Mouse (Mus musculus) thymus, postnatal 0 days (tissue): Measurements from ENCODE around the gene Ndufs4. TPM values are rescaled to one million over a fixed set of nuclear protein-coding genes. Genes with fewer than 3 reads are reported as not detected.
"Not testable (repeated sequence)": the region's sequence is repeated elsewhere in the genome, so short reads cannot be mapped to it uniquely, and the experiment has no call there.

Experiments
- DNase-seq: peaks from one replicate; pipeline ENCODE4 v3.0.0-alpha.2; 2015; ENCODE audit warnings: low spot score
- polyA plus RNA-seq: library from polyadenylated mRNA; unstranded; fragments of >200 nt; fragmentation: Nextera tagmentation; extraction: Ambion mirVana; gene quantifications from 2 replicates; pipeline ENCODE4 v1.2.1, GENCODE M21; 2015

Gene Ndufs4
- polyA plus RNA-seq, 1 experiment from 2014 or later, result 520 TPM

- no peak for DNase-seq
These were observed 45.1 kb downstream of the Ndufs4 start for GRCm38 (mm10) chr13:114343001-114343400.

- DNase-seq, result no peak
These were observed 68.1 kb downstream of the Ndufs4 start for GRCm38 (mm10) chr13:114319835-114320389.

GRCm38 (mm10) chr13:114319136-114319535, 68.9 kb downstream of the Ndufs4 start:
- no peak for DNase-seq

GRCm38 (mm10) chr13:114315374-114315773, 72.7 kb downstream of the Ndufs4 start:
- no peak for DNase-seq

- no peak for DNase-seq
These were observed 73.1 kb downstream of the Ndufs4 start for GRCm38 (mm10) chr13:114314953-114315352.

- no peak for DNase-seq
These were observed 77.5 kb downstream of the Ndufs4 start for GRCm38 (mm10) chr13:114310591-114310990.

GRCm38 (mm10) chr13:114304684-114305083, 83.4 kb downstream of the Ndufs4 start:
- no peak for DNase-seq

GRCm38 (mm10) chr13:114303466-114304175, 84.4 kb downstream of the Ndufs4 start:
- DNase-seq, result no peak

- DNase-seq, result no peak
These were observed 90.3 kb downstream of the Ndufs4 start for GRCm38 (mm10) chr13:114297761-114298160.

GRCm38 (mm10) chr13:114296556-114296955, 91.5 kb downstream of the Ndufs4 start:
- no peak for DNase-seq

- DNase-seq, result no peak
These were observed 98.6 kb downstream of the Ndufs4 start for GRCm38 (mm10) chr13:114289411-114289810.

GRCm38 (mm10) chr13:114288511-114288910, 99.5 kb downstream of the Ndufs4 start:
- DNase-seq, result no peak

- not testable (repeated sequence) for DNase-seq
These were observed 109.4 kb downstream of the Ndufs4 start for GRCm38 (mm10) chr13:114278690-114279089.

GRCm38 (mm10) chr13:114277277-114277676, 110.8 kb downstream of the Ndufs4 start:
- no peak for DNase-seq

- no peak for DNase-seq
These were observed 116.5 kb downstream of the Ndufs4 start for GRCm38 (mm10) chr13:114271410-114272105.

- DNase-seq, result no peak
These were observed 120.3 kb downstream of the Ndufs4 start for GRCm38 (mm10) chr13:114267741-114268140.

- DNase-seq, result no peak
These were observed 127.4 kb downstream of the Ndufs4 start for GRCm38 (mm10) chr13:114260486-114261205.

GRCm38 (mm10) chr13:114254697-114255096, 133.4 kb downstream of the Ndufs4 start:
- DNase-seq, result no peak
